Mouse (Mus musculus) embryonic facial prominence, embryonic 11.5 days (tissue): ENCODE results near the gene Gm8165. TPM values are rescaled to one million over a fixed set of nuclear protein-coding genes. Genes with fewer than 3 reads are reported as not detected.
"Not testable (repeated sequence)": the region's sequence is repeated elsewhere in the genome, so short reads cannot be mapped to it uniquely, and the experiment has no call there.

ENCODE experiments used
- ATAC-seq: fragments of 200-750 bp; cut with Nextera tagmentation; replicated peaks from 2 replicates; pipeline ENCODE4 v1.8.0; 2017; ENCODE audit warnings: low read depth; ENCODE audit not compliant: insufficient number of reproducible peaks, low FRiP score, low TSS enrichment
- DNase-seq: peaks from one replicate; pipeline ENCODE4 v3.0.0-alpha.2; 2015; ENCODE audit warnings: low spot score
- H3K27ac ChIP-seq: fragments of 300-500 bp; sonication (generic); replicated peaks from 2 replicates; pipeline ENCODE4 v1.5.1; 2014; ENCODE audit warnings: mild to moderate bottlenecking, low read depth, low read length, control low read depth
- H3K27me3 ChIP-seq: fragments of 300-500 bp; sonication (generic); 2 replicates; pipeline ENCODE4 v1.6.1; 2014; ENCODE audit warnings: mild to moderate bottlenecking, low read length, moderate library complexity, mixed read lengths; ENCODE audit not compliant: control insufficient read depth, insufficient read depth
- H3K36me3 ChIP-seq: fragments of 300-500 bp; sonication (generic); replicated peaks from 2 replicates; pipeline ENCODE4 v1.6.1; 2014; ENCODE audit warnings: low read depth, mild to moderate bottlenecking, low read length, moderate library complexity, mixed read lengths; ENCODE audit not compliant: control insufficient read depth, insufficient read depth
- H3K4me1 ChIP-seq: fragments of 300-500 bp; sonication (generic); 2 replicates; pipeline ENCODE4 v1.6.1; 2014; ENCODE audit warnings: low read length, mixed read lengths; ENCODE audit not compliant: control insufficient read depth, insufficient read depth
- H3K4me2 ChIP-seq: fragments of 300-500 bp; sonication (generic); 2 replicates; pipeline ENCODE4 v1.6.1; 2014; ENCODE audit warnings: low read depth, mild to moderate bottlenecking, control low read depth, low read length, moderate library complexity
- H3K4me3 ChIP-seq: fragments of 300-500 bp; sonication (generic); 2 replicates; pipeline ENCODE4 v1.5.1; 2014; ENCODE audit warnings: low read depth, low read length, control low read depth
- H3K9ac ChIP-seq: fragments of 300-500 bp; sonication (generic); replicated peaks from 2 replicates; pipeline ENCODE4 v1.6.1; 2014; ENCODE audit warnings: mild to moderate bottlenecking, control low read depth, low read length
- H3K9me3 ChIP-seq: fragments of 300-500 bp; sonication (generic); replicated peaks from 2 replicates; pipeline ENCODE4 v1.6.1; 2016; ENCODE audit warnings: mild to moderate bottlenecking, low read length, inconsistent platforms, mixed read lengths; ENCODE audit not compliant: control insufficient read depth
- WGBS: fragments of 180-500 bp; shearing (Covaris S2); extraction: QIAGEN DNeasy Blood & Tissue Kit; methylation state at CpG from one replicate; pipeline ENCODE4 v1.1.7; 2014; 5-methylcytosine and 5-hydroxymethylcytosine counted together
- polyA plus RNA-seq: library from polyadenylated mRNA; unstranded; fragments of >200 nt; fragmentation: Nextera tagmentation; extraction: Ambion mirVana; gene quantifications from 2 replicates; pipeline ENCODE4 v1.2.1, GENCODE M21; 2014

Gene Gm8165
- not detected in 2 replicates for polyA plus RNA-seq

DNA sequence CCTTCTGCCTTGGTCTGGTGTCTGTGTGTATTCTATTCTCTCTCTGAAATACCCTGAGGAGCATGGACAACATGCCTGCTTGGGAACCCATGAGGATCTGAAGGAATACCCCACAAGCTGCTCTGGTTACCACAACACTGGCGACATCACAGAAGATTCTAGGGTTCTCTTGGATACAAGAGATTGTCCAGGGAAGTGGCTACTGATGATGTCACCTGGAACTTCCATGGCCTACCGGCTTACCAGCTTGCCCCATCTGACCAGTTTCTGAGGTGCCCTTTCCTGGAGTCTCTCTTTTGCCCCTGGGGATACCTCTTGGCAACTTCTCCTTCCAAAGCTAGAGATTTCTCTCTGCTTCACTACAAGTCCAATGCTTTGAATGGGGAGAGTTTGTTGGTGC is at the start of gene Gm8165:
Gene Gm8165 (minus strand): TSS at position 101 of the 400 bp plus-strand sequence.
- not testable (repeated sequence) for ATAC-seq, H3K27ac ChIP-seq, H3K4me1 ChIP-seq, H3K36me3 ChIP-seq, H3K4me2 ChIP-seq, H3K27me3 ChIP-seq, H3K9ac ChIP-seq, DNase-seq, H3K4me3 ChIP-seq, H3K9me3 ChIP-seq
- WGBS = no CpG with 5 or more reads among the region's 2 CpGs

DNA sequence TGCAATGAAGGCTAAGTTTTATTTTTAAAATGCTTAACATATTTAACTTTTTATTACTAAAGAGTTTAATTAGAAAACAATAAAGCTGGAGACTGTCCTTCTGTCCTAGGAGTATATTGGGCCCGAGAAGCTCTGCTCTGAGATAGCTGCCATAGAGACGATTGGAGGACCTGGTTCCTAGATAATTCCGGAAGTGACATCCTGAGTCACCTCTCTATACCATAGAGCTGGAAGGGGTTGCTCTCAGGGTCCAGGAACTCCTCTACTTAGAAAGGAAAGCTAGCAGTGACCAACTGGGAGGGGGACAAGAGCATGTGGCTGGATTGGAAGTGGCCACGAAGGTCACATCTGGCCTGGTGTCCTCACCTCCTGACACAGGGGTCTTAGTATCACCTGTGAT is 20.6 kb upstream of the Gm8165 start, which contains the start of gene Gm7324:
Gene Gm7324 (plus strand): TSS at position 208 of the 400 bp plus-strand sequence.
- not testable (repeated sequence) for H3K4me1 ChIP-seq, H3K36me3 ChIP-seq, DNase-seq, H3K4me3 ChIP-seq, H3K4me2 ChIP-seq, H3K9me3 ChIP-seq, H3K9ac ChIP-seq, H3K27ac ChIP-seq, H3K27me3 ChIP-seq, ATAC-seq
- WGBS = 92% methylated on average over 4 of the region's 4 CpGs

Other genes starting within 250 kb of the Gm8165 start
- not detected in 2 replicates for gene Gm5799, start 133.6 kb downstream of the Gm8165 start, polyA plus RNA-seq
- gene Gm17654, start 98.1 kb downstream of the Gm8165 start, polyA plus RNA-seq = not detected in 2 replicates
- not detected in 2 replicates for gene Gm10375, start 69.2 kb downstream of the Gm8165 start, polyA plus RNA-seq
- gene Gm7324, start 20.6 kb upstream of the Gm8165 start, polyA plus RNA-seq = 1.7 and 2.1 TPM in 2 replicates
- gene Gm16506, start 50.3 kb upstream of the Gm8165 start, polyA plus RNA-seq = not detected in 2 replicates
- gene Gm6526, start 70.7 kb upstream of the Gm8165 start, polyA plus RNA-seq = not detected in 2 replicates
- gene Gm8180, start 107.5 kb upstream of the Gm8165 start, polyA plus RNA-seq = not detected in 2 replicates
- gene Ear1, start 198.3 kb upstream of the Gm8165 start, polyA plus RNA-seq = not detected in 2 replicates
- gene Ear10, start 246.4 kb upstream of the Gm8165 start, polyA plus RNA-seq = not detected in 2 replicates
- gene Gm8113, start 248.2 kb upstream of the Gm8165 start, polyA plus RNA-seq = 14.2 and 16.7 TPM in 2 replicates